Comparison of ENCODE assay signal across 15 mouse cellular contexts in the genomic region with DNA sequence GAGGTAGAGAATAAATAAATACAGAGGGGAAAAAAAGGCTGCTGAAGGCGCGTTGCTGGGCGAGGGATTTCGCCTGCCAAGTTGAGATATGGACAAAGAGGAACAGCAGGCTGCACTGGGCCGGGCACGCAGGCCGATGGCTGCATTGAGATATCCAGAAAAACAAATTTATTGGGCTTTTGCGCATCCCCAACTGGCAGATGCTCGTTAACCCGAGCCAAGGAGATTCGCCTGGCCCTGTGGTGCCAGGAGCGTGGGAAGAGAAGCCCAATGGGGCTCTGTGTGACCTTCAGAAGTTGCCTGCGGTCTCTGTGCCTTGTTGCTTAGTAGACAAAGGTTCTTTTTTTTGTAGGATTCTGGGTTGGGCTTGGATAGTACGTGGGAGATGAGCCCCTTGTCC. TPM values are rescaled to one million over a fixed set of nuclear protein-coding genes. Genes with fewer than 3 reads are reported as not detected.
DNase-seq lines count a peak whose midpoint lies in the region; ATAC-seq and TF ChIP-seq lines count a peak whose summit lies in the region.
"Had no signal": no experiment of that assay in that cellular context is flagged by ENCODE, and none has a peak within 500 bp of the region (broad histone marks: within the 10 kb centered on the region; RNA-seq: fewer than 3 reads in every experiment).

No protein-coding gene starts in this region.

- H3K27ac ChIP-seq in layer of hippocampus, adult 2 months, result peak overlapping the region; percentile 76
- H3K27ac ChIP-seq in forebrain, embryonic 10.5 days, result peak overlapping the region; percentile 73
- peak overlapping the region; percentile 72 for H3K27ac ChIP-seq in hindbrain, embryonic 14.5 days
- H3K27ac ChIP-seq in neural tube, embryonic 12.5 days, result peak overlapping the region; percentile 12; the same call in 1 of the 2 replicates
- H3K27ac ChIP-seq: heart, adult 2 months; lung, embryonic 15.5 days had no signal

- ATAC-seq in hindbrain, embryonic 14.5 days (ENCODE audit: low FRiP score), result peak; percentile 64; the same call in 1 of the 2 replicates
- 0 out of 2 replicates have a peak, but pooled peaks have one; percentile 17 for ATAC-seq in neural tube, embryonic 12.5 days (ENCODE audit: low FRiP score, low read depth)

- no peak overlapping the region for H3K4me2 ChIP-seq in hindbrain, embryonic 14.5 days (replicated peaks)
- no peak overlapping the region for H3K4me2 ChIP-seq in neural tube, embryonic 12.5 days (replicated peaks)
- H3K4me2 ChIP-seq: lung, embryonic 15.5 days had no signal

- no peak overlapping the region for H3K4me3 ChIP-seq in layer of hippocampus, adult 2 months
- no peak overlapping the region for H3K4me3 ChIP-seq in forebrain, embryonic 10.5 days
- no peak overlapping the region for H3K4me3 ChIP-seq in hindbrain, embryonic 14.5 days (replicated peaks; ENCODE audit: low read length)
- no peak overlapping the region for H3K4me3 ChIP-seq in neural tube, embryonic 12.5 days
- H3K4me3 ChIP-seq: heart, adult 2 months; lung, embryonic 15.5 days had no signal

- no peak overlapping the region for H3K9ac ChIP-seq in hindbrain, embryonic 14.5 days
- H3K9ac ChIP-seq in neural tube, embryonic 12.5 days, result 0 out of 2 replicates have a peak overlapping the region, but pooled peaks have one; percentile 5
- H3K9ac ChIP-seq: lung, embryonic 15.5 days had no signal

- peaks cover 51% of the 10 kb centered on the region for H3K4me1 ChIP-seq in forebrain, embryonic 10.5 days
- peaks cover 13% of the 10 kb centered on the region; the same call in 1 of the 2 replicates for H3K4me1 ChIP-seq in hindbrain, embryonic 14.5 days (replicated peaks; ENCODE audit: control insufficient read depth, insufficient read depth, low read length)
- H3K4me1 ChIP-seq in neural tube, embryonic 12.5 days, result peaks cover 15% of the 10 kb centered on the region
- H3K4me1 ChIP-seq: lung, embryonic 15.5 days had no signal

- no peaks in the 10 kb centered on the region for H3K9me3 ChIP-seq in forebrain, embryonic 10.5 days
- no peaks in the 10 kb centered on the region for H3K9me3 ChIP-seq in hindbrain, embryonic 14.5 days (ENCODE audit: control insufficient read depth, low read length)
- H3K9me3 ChIP-seq in neural tube, embryonic 12.5 days, result no peaks in the 10 kb centered on the region
- H3K9me3 ChIP-seq: lung, embryonic 15.5 days had no signal

- 62% methylated on average over 14 of the region's 14 CpGs for WGBS in forebrain, embryonic 10.5 days
- 35% methylated on average over 14 of the region's 14 CpGs for WGBS in hindbrain, embryonic 14.5 days
- WGBS in neural tube, embryonic 12.5 days, result 48% methylated on average over 14 of the region's 14 CpGs

- H3K36me3 ChIP-seq in forebrain, embryonic 10.5 days (replicated peaks), result no peaks in the 10 kb centered on the region
- no peaks in the 10 kb centered on the region for H3K36me3 ChIP-seq in hindbrain, embryonic 14.5 days (replicated peaks; ENCODE audit: control insufficient read depth, insufficient read depth)
- no peaks in the 10 kb centered on the region for H3K36me3 ChIP-seq in neural tube, embryonic 12.5 days
- H3K36me3 ChIP-seq: lung, embryonic 15.5 days had no signal

- no peak for TF ChIP-seq CTCF in layer of hippocampus, adult 2 months (conservative IDR thresholded peaks at IDR 0.05)

- no peak for DNase-seq in layer of hippocampus, adult 2 months (ENCODE audit: low spot score in 2 of 2)
- no peak for DNase-seq in layer of hippocampus, adult 9-10 months (ENCODE audit: low spot score)
- DNase-seq in forebrain, embryonic 10.5 days (ENCODE audit: extremely low spot score, low spot score), result no peak
- peak; percentile 66 for DNase-seq in hindbrain, embryonic 14.5 days (ENCODE audit: low spot score)
- no peak for DNase-seq in kidney, adult 11 months
- no peak for DNase-seq in right cerebral cortex, postnatal 25 days
- DNase-seq: adrenal gland, postnatal 36 days; heart, adult 2 months; kidney, postnatal 4 days; thymus, postnatal 36 days had no signal

- H3K27me3 ChIP-seq in forebrain, embryonic 10.5 days (ENCODE audit: poor library complexity, severe bottlenecking), result no peaks in the 10 kb centered on the region
- no peaks in the 10 kb centered on the region for H3K27me3 ChIP-seq in hindbrain, embryonic 14.5 days (ENCODE audit: control insufficient read depth, insufficient read depth, low read length)
- no peaks in the 10 kb centered on the region for H3K27me3 ChIP-seq in neural tube, embryonic 12.5 days (replicated peaks)
- H3K27me3 ChIP-seq: lung, embryonic 15.5 days had no signal

RNA-seq across cellular contexts. Expression of gene Gm20219, which starts 18.0 kb away (rescaled TPM):
- total RNA-seq in layer of hippocampus, adult 2 months (2021), result 1 to 10 TPM; 3.5 to 5.1 TPM
- polyA plus RNA-seq in forebrain, embryonic 10.5 days (2016; fragmentation: Nextera tagmentation; extraction: Ambion mirVana), result 1.1 and 1.3 TPM in 2 replicates
- polyA plus RNA-seq in hindbrain, embryonic 14.5 days (2014; fragmentation: Nextera tagmentation; extraction: Ambion mirVana), result 0.65 and 1.3 TPM in 2 replicates
- polyA plus RNA-seq in neural tube, embryonic 12.5 days (2016; fragmentation: Nextera tagmentation; extraction: Ambion mirVana), result 1.1 and 1.4 TPM in 2 replicates

RNA-seq across cellular contexts. Expression of gene Znrf4, which starts 24.0 kb away (rescaled TPM):
- total RNA-seq in layer of hippocampus, adult 2 months (2021), result not detected
- polyA plus RNA-seq in forebrain, embryonic 10.5 days (2016; fragmentation: Nextera tagmentation; extraction: Ambion mirVana), result not detected in 2 replicates
- not detected in 2 replicates for polyA plus RNA-seq in hindbrain, embryonic 14.5 days (2014; fragmentation: Nextera tagmentation; extraction: Ambion mirVana)
- polyA plus RNA-seq in neural tube, embryonic 12.5 days (2016; fragmentation: Nextera tagmentation; extraction: Ambion mirVana), result not detected in 2 replicates
- total RNA-seq: adrenal gland, postnatal 36 days; CH12.LX; heart, adult 2 months had no signal
- polyA plus RNA-seq: limb, embryonic 11.5 days; lung, embryonic 15.5 days; stomach, embryonic 14.5 days had no signal

RNA-seq across cellular contexts. Expression of gene Safb2, which starts 48.2 kb away (rescaled TPM):
- 100 to 1,000 TPM; 134 to 168 TPM for total RNA-seq in layer of hippocampus, adult 2 months (2021)
- polyA plus RNA-seq in forebrain, embryonic 10.5 days (2016; fragmentation: Nextera tagmentation; extraction: Ambion mirVana), result 84.0 and 85.7 TPM in 2 replicates
- 47.5 and 49.6 TPM in 2 replicates for polyA plus RNA-seq in hindbrain, embryonic 14.5 days (2014; fragmentation: Nextera tagmentation; extraction: Ambion mirVana)
- 87.1 and 90.5 TPM in 2 replicates for polyA plus RNA-seq in neural tube, embryonic 12.5 days (2016; fragmentation: Nextera tagmentation; extraction: Ambion mirVana)

RNA-seq across cellular contexts. Expression of gene Safb, which starts 48.4 kb away (rescaled TPM):
- 100 to 1,000 TPM; 162 to 193 TPM for total RNA-seq in layer of hippocampus, adult 2 months (2021)
- polyA plus RNA-seq in forebrain, embryonic 10.5 days (2016; fragmentation: Nextera tagmentation; extraction: Ambion mirVana), result 160 and 172 TPM in 2 replicates
- 75.7 and 75.8 TPM in 2 replicates for polyA plus RNA-seq in hindbrain, embryonic 14.5 days (2014; fragmentation: Nextera tagmentation; extraction: Ambion mirVana)
- polyA plus RNA-seq in neural tube, embryonic 12.5 days (2016; fragmentation: Nextera tagmentation; extraction: Ambion mirVana), result 140 and 162 TPM in 2 replicates

RNA-seq across cellular contexts. Expression of gene Ptprs, which starts 59.9 kb away (rescaled TPM):
- 100 to 1,000 TPM; 666 to 670 TPM for total RNA-seq in layer of hippocampus, adult 2 months (2021)
- 80.3 and 91.5 TPM in 2 replicates for polyA plus RNA-seq in forebrain, embryonic 10.5 days (2016; fragmentation: Nextera tagmentation; extraction: Ambion mirVana)
- polyA plus RNA-seq in hindbrain, embryonic 14.5 days (2014; fragmentation: Nextera tagmentation; extraction: Ambion mirVana), result 272 and 276 TPM in 2 replicates
- polyA plus RNA-seq in neural tube, embryonic 12.5 days (2016; fragmentation: Nextera tagmentation; extraction: Ambion mirVana), result 294 and 314 TPM in 2 replicates

Comparison
In these comparisons a context has a peak if more than half of its experiments do, and no peak if none do; other contexts are left out.
1. H3K27ac ChIP-seq: peak in every context shown above with its lines; median percentile 76 in layer of hippocampus, adult 2 months; 73 in forebrain, embryonic 10.5 days; 72 in hindbrain, embryonic 14.5 days; 12 in neural tube, embryonic 12.5 days.